Mouse (Mus musculus) lung, postnatal 0 days (tissue): Measurements from ENCODE around the gene Hagh.

Experiments
- CTCF ChIP-seq: IDR thresholded peaks from 2 replicates; pipeline ENCODE4 v1.5.1; 2016; ENCODE audit warnings: antibody characterized with exemption, mild to moderate bottlenecking
- EP300 ChIP-seq: IDR thresholded peaks from 2 replicates; pipeline ENCODE4 v1.6.1; 2016; ENCODE audit warnings: antibody characterized with exemption, mild to moderate bottlenecking, control low read depth

DNA sequence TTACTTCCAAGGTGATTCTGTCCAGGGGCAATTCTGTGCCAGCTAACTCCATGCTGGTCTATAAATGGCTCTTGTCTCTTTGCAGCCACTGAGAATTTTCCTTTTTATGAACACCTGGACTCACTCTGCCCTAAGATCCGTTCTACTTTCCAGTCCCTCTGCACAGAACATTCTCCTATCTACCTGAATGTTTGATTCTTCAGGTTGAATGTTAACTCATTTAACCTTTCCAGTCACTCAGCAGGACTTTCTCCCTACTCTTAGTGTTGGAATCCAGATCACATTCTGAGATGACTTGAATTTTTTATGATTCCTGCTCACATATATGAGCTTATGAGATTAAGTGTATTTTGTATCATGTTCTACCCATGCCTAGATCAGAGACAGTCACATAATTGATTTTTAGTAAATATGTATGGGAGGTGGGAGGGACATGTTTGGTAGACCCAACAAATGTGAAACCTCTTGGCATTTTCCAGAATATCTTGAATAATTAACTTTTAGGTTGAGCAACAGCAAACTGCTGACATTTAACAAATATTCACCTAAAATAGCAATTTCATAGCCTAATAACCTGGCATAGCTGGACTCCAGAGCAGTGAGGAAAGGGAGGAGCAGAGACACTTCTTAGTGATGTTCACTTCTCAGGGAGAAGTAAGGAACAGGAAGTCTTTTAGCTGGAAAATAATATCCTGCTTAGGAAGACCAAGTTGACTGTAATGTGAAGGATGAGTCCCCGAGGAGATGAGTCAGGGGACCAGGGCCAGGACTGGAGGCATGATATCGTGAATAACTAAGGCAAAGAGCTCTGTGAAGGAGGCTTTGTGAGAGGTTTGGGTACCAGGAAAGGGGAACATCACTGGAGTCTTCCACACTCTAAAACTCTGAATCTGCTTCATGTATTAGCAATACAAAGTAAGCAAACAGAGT is 18.3 kb upstream of the Hagh start:
- no peak for TF ChIP-seq EP300
- TF ChIP-seq CTCF, result no peak
